Mouse (Mus musculus): ENCODE data around the gene Npy. TPM values are rescaled to one million over a fixed set of nuclear protein-coding genes. Genes with fewer than 3 reads are reported as not detected.

Npy gene
- total and polyA plus RNA-seq, 2 experiments from 2014 or later = 131 to 133 TPM

- Histone ChIP-seq H3K4me3 (ENCODE audit: low read depth, low read length) (no peak overlapping the region), H3K9ac (replicated peaks; ENCODE audit: low read length, poor library complexity, severe bottlenecking) (no peak overlapping the region), H3K36me3 (ENCODE audit: insufficient read depth, low read length) (no peaks in the 10 kb centered on the region), H3K27me3 (ENCODE audit: insufficient read depth, low read length) (peaks cover 7% of the 10 kb centered on the region), H3K9me3 (ENCODE audit: low read length) (no peaks in the 10 kb centered on the region), H3K4me2 (ENCODE audit: low read depth, low read length, poor library complexity, severe bottlenecking) (no peak overlapping the region), H3K4me1 (ENCODE audit: insufficient read depth, low read length) (0 out of 2 replicates have a peak, but pooled peaks cover 4% of the 10 kb centered on the region), H3K27ac (ENCODE audit: low read depth, low read length) (no peak overlapping the region)
- ATAC-seq (ENCODE audit: low FRiP score) (no peak), DNase-seq (ENCODE audit: low spot score) (no peak)
- WGBS = 77% methylated on average over 6 of the region's 6 CpGs
- TF ChIP-seq CTCF (IDR thresholded peaks at IDR 0.05) = no peak
Measured at GRCm38 (mm10) chr6:49817625-49818024, 4.9 kb upstream of the Npy start.

GRCm38 (mm10) chr6:49822871-49823230 is 341 bp downstream of the Npy start:
- Histone ChIP-seq H3K36me3 (ENCODE audit: insufficient read depth, low read length) (no peaks in the 10 kb centered on the region), H3K9me3 (ENCODE audit: low read length) (no peaks in the 10 kb centered on the region), H3K9ac (replicated peaks; ENCODE audit: low read length, poor library complexity, severe bottlenecking) (no peak overlapping the region), H3K4me3 (ENCODE audit: low read depth, low read length) (peak overlapping the region; percentile 42), H3K4me2 (ENCODE audit: low read depth, low read length, poor library complexity, severe bottlenecking) (peak overlapping the region; percentile 68), H3K27me3 (ENCODE audit: insufficient read depth, low read length) (peaks cover 15% of the 10 kb centered on the region), H3K4me1 (ENCODE audit: insufficient read depth, low read length) (0 out of 2 replicates have a peak, but pooled peaks cover 4% of the 10 kb centered on the region), H3K27ac (ENCODE audit: low read depth, low read length) (no peak overlapping the region)
- DNase-seq (ENCODE audit: low spot score) = no peak
- ATAC-seq (ENCODE audit: low FRiP score) = no peak
- no peak for TF ChIP-seq CTCF (IDR thresholded peaks at IDR 0.05)
- 2% methylated on average over 10 of the region's 10 CpGs for WGBS

- Histone ChIP-seq H3K27ac (ENCODE audit: low read depth, low read length) (no peak overlapping the region), H3K4me3 (ENCODE audit: low read depth, low read length) (peak overlapping the region; percentile 11; the same call in 1 of the 2 replicates), H3K9ac (replicated peaks; ENCODE audit: low read length, poor library complexity, severe bottlenecking) (no peak overlapping the region), H3K36me3 (ENCODE audit: insufficient read depth, low read length) (no peaks in the 10 kb centered on the region), H3K27me3 (ENCODE audit: insufficient read depth, low read length) (peaks cover 15% of the 10 kb centered on the region), H3K9me3 (ENCODE audit: low read length) (no peaks in the 10 kb centered on the region), H3K4me1 (ENCODE audit: insufficient read depth, low read length) (0 out of 2 replicates have a peak, but pooled peaks cover 4% of the 10 kb centered on the region), H3K4me2 (ENCODE audit: low read depth, low read length, poor library complexity, severe bottlenecking) (0 out of 2 replicates have a peak overlapping the region, but pooled peaks have one; percentile 68)
- no peak for ATAC-seq (ENCODE audit: low FRiP score)
- no peak for DNase-seq (ENCODE audit: low spot score)
- no peak for TF ChIP-seq CTCF (IDR thresholded peaks at IDR 0.05)
- 9% methylated on average over 15 of the region's 15 CpGs for WGBS
Measured at GRCm38 (mm10) chr6:49823371-49823770, 861 bp downstream of the Npy start.

- no peak overlapping the region for H3K9ac ChIP-seq (replicated peaks; ENCODE audit: low read length, poor library complexity, severe bottlenecking)
- H3K4me2 ChIP-seq (ENCODE audit: low read depth, low read length, poor library complexity, severe bottlenecking) = no peak overlapping the region
- DNase-seq (ENCODE audit: low spot score) (no peak), ATAC-seq (ENCODE audit: low FRiP score) (no peak)
- no peaks in the 10 kb centered on the region for H3K36me3 ChIP-seq (ENCODE audit: insufficient read depth, low read length)
- peak overlapping the region; percentile 11; the same call in 1 of the 2 replicates for H3K4me3 ChIP-seq (ENCODE audit: low read depth, low read length)
- H3K27me3 ChIP-seq (ENCODE audit: insufficient read depth, low read length) = peaks cover 15% of the 10 kb centered on the region
- 36% methylated on average over 2 of the region's 2 CpGs for WGBS
- no peak for TF ChIP-seq CTCF (IDR thresholded peaks at IDR 0.05)
- H3K9me3 ChIP-seq (ENCODE audit: low read length) = no peaks in the 10 kb centered on the region
- H3K4me1 ChIP-seq (ENCODE audit: insufficient read depth, low read length) = 0 out of 2 replicates have a peak, but pooled peaks cover 4% of the 10 kb centered on the region
- no peak overlapping the region for H3K27ac ChIP-seq (ENCODE audit: low read depth, low read length)
Measured at GRCm38 (mm10) chr6:49823821-49824220, 1.3 kb downstream of the Npy start.

- no peaks in the 10 kb centered on the region for H3K27me3 ChIP-seq (ENCODE audit: insufficient read depth, low read length)
- H3K27ac ChIP-seq (ENCODE audit: low read depth, low read length) = no peak overlapping the region
- TF ChIP-seq CTCF (IDR thresholded peaks at IDR 0.05) = no peak
- no peak overlapping the region for H3K9ac ChIP-seq (replicated peaks; ENCODE audit: low read length, poor library complexity, severe bottlenecking)
- DNase-seq (ENCODE audit: low spot score) (no peak), ATAC-seq (ENCODE audit: low FRiP score) (no peak)
- no peaks in the 10 kb centered on the region for H3K36me3 ChIP-seq (ENCODE audit: insufficient read depth, low read length)
- H3K4me2 ChIP-seq (ENCODE audit: low read depth, low read length, poor library complexity, severe bottlenecking) = no peak overlapping the region
- no peaks in the 10 kb centered on the region for H3K4me1 ChIP-seq (ENCODE audit: insufficient read depth, low read length)
- H3K9me3 ChIP-seq (ENCODE audit: low read length) = no peaks in the 10 kb centered on the region
- no peak overlapping the region for H3K4me3 ChIP-seq (ENCODE audit: low read depth, low read length)
- WGBS = 80% methylated on average over 2 of the region's 2 CpGs
Measured at GRCm38 (mm10) chr6:49831579-49831978, 9.1 kb downstream of the Npy start.

GRCm38 (mm10) chr6:49856830-49857229 is 34.3 kb downstream of the Npy start:
- Histone ChIP-seq H3K27ac (ENCODE audit: low read depth, low read length) (no peak overlapping the region), H3K27me3 (ENCODE audit: insufficient read depth, low read length) (no peaks in the 10 kb centered on the region), H3K9ac (replicated peaks; ENCODE audit: low read length, poor library complexity, severe bottlenecking) (no peak overlapping the region), H3K4me3 (ENCODE audit: low read depth, low read length) (no peak overlapping the region), H3K4me2 (ENCODE audit: low read depth, low read length, poor library complexity, severe bottlenecking) (no peak overlapping the region), H3K4me1 (ENCODE audit: insufficient read depth, low read length) (no peaks in the 10 kb centered on the region), H3K36me3 (ENCODE audit: insufficient read depth, low read length) (no peaks in the 10 kb centered on the region), H3K9me3 (ENCODE audit: low read length) (no peaks in the 10 kb centered on the region)
- WGBS = 62% methylated on average over 2 of the region's 2 CpGs
- TF ChIP-seq CTCF (IDR thresholded peaks at IDR 0.05) = no peak
- no peak for ATAC-seq (ENCODE audit: low FRiP score)
- DNase-seq (ENCODE audit: low spot score) = no peak
